Mouse (Mus musculus) C2C12 (cell line): ENCODE measurements around the gene Olfr15. TPM values are rescaled to one million over a fixed set of nuclear protein-coding genes. Genes with fewer than 3 reads are reported as not detected.
"Not testable (repeated sequence)": the region's sequence is repeated elsewhere in the genome, so short reads cannot be mapped to it uniquely, and the experiment has no call there.

ENCODE experiments used
- H3K27me3 ChIP-seq: one replicate; pipeline ENCODE4 v1.6.1; 2011; ENCODE audit not compliant: control insufficient read depth, insufficient read depth, insufficient read length
- H3K36me3 ChIP-seq: one replicate; pipeline ENCODE4 v1.6.1; 2011; ENCODE audit not compliant: control insufficient read depth, insufficient read depth
- H3K4me3 ChIP-seq: one replicate; pipeline ENCODE4 v1.5.1; 2011; ENCODE audit warnings: mild to moderate bottlenecking, control low read depth; ENCODE audit not compliant: poor library complexity, insufficient read depth, severe bottlenecking
- H3K79me2 ChIP-seq: one replicate; pipeline ENCODE4 v1.6.1; 2011; ENCODE audit not compliant: control insufficient read depth, insufficient read depth
- H3K79me3 ChIP-seq: one replicate; pipeline ENCODE4 v1.6.1; 2011; ENCODE audit warnings: low read depth, control low read depth
- H3ac ChIP-seq: one replicate; pipeline ENCODE3; 2011; ENCODE audit warnings: low read depth; ENCODE audit not compliant: control insufficient read depth, insufficient read length
- CEBPB ChIP-seq: IDR thresholded peaks from one replicate; pipeline ENCODE4 v1.6.1; 2011; ENCODE audit warnings: low read depth, mild to moderate bottlenecking, control low read depth, moderate library complexity
- CTCF ChIP-seq: IDR thresholded peaks from one replicate; pipeline ENCODE4 v1.5.1; 2011; ENCODE audit not compliant: control insufficient read depth, insufficient read depth, insufficient read length
- FOSL1 ChIP-seq: IDR thresholded peaks from one replicate; pipeline ENCODE4 v1.8.0; 2011; ENCODE audit warnings: mild to moderate bottlenecking, low read length; ENCODE audit not compliant: poor library complexity, insufficient read depth, severe bottlenecking
- MAX ChIP-seq: IDR thresholded peaks from one replicate; pipeline ENCODE4 v1.6.1; 2011; ENCODE audit warnings: mild to moderate bottlenecking, control low read depth
- MYOD1 ChIP-seq: IDR thresholded peaks from one replicate; pipeline ENCODE4 v1.6.1; 2011; ENCODE audit warnings: low read depth; ENCODE audit not compliant: control insufficient read depth, insufficient read length
- MYOG ChIP-seq: IDR thresholded peaks from one replicate; pipeline ENCODE4 v1.6.1; 2011; ENCODE audit not compliant: control insufficient read depth, insufficient read length; ENCODE audit errors: extremely low read depth
- USF1 ChIP-seq: IDR thresholded peaks from one replicate; pipeline ENCODE4 v1.6.1; 2011; ENCODE audit warnings: low read depth, mild to moderate bottlenecking, control low read depth, moderate library complexity
- long read RNA-seq, 2 experiments: library from polyadenylated mRNA; unstranded; transcript quantifications; one replicate each; pipeline ENCODE4 v2.0.0; 2019 to 2020
- polyA plus RNA-seq: library from polyadenylated mRNA; unstranded; fragments of >200 nt; fragmentation: generic; extraction: Trizol; gene quantifications from one replicate; pipeline ENCODE4 v1.2.1, GENCODE M21; 2012; ENCODE audit warnings: missing spikeins

The Olfr15 gene
- polyA plus RNA-seq = not detected
- long read RNA-seq, experiment 1 = 0 reads
- long read RNA-seq, experiment 2 = 0 reads

GRCm38 (mm10) chr16:3830588-3831109 is at the start of gene Olfr15:
TSS of gene Olfr15 (plus strand) at chr16:3830878.
- no peak within 1 kb of the TSS for H3K4me3 ChIP-seq
- H3K36me3 ChIP-seq = no peaks in the 10 kb centered on the region
- no peak for TF ChIP-seq MYOG
- no peaks in the 10 kb centered on the region for H3K79me2 ChIP-seq
- H3ac ChIP-seq = no peak within 1 kb of the TSS
- no peaks in the 10 kb centered on the region for H3K27me3 ChIP-seq
- H3K79me3 ChIP-seq = no peaks in the 10 kb centered on the region

DNA sequence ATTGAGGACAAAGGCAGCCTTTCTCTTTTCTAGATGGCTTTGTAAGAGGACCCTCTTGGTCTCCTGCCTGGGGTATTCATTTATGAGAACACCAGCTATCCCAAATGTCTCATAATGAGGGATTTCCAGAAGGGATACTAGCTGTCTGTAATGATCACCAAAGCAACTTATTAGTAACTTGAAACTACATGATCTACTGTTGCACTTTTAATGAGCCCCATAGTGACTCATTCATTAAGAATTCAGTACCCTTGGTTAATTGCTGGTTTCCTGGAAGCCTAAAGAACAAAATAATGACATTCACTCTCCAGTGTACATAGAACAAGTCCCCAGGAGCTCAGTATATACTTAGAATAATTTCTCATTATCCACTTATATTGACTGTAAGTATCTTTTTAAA is 49.4 kb upstream of the Olfr15 start:
- Histone ChIP-seq H3K27me3 (no peaks in the 10 kb centered on the region), H3K79me2 (no peaks in the 10 kb centered on the region), H3K36me3 (no peaks in the 10 kb centered on the region)

DNA sequence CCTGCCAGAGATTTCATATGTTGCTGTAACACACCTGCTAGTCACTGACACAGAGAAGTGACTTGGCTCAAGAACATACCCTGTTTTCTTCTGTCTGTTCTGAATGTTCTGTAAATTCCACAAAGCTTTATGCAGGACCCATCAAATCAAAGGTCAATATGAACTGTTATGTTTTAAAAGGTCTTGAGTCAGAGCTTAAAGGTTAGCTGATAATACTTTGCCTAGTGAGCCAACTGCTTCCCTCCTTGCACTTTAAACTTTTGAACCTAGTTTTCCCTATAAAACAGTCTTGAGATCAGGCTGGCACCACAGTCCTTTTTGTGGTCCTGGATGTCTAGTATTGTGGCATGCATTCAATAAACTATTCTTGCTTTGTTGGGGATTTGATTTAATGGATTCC is 42.3 kb upstream of the Olfr15 start:
- no peak overlapping the region for H3K4me3 ChIP-seq
- H3K36me3 ChIP-seq = no peaks in the 10 kb centered on the region
- H3K79me3 ChIP-seq = no peaks in the 10 kb centered on the region
- TF ChIP-seq MYOG (no peak), CEBPB (no peak), MYOD1 (no peak), CTCF (no peak), MAX (no peak), FOSL1 (no peak), USF1 (no peak)
- H3K79me2 ChIP-seq = no peaks in the 10 kb centered on the region
- H3ac ChIP-seq = no peak overlapping the region
- H3K27me3 ChIP-seq = no peaks in the 10 kb centered on the region

More for the DNA sequence above, 49.4 kb upstream of the Olfr15 start:
- Histone ChIP-seq H3K4me3 (no peak overlapping the region), H3K79me3 (no peaks in the 10 kb centered on the region), H3ac (no peak overlapping the region)
- TF ChIP-seq USF1 = no peak
- no peak for TF ChIP-seq MYOD1
- no peak for TF ChIP-seq MYOG
- TF ChIP-seq MAX = no peak
- no peak for TF ChIP-seq FOSL1
- no peak for TF ChIP-seq CEBPB
- TF ChIP-seq CTCF = no peak

DNA sequence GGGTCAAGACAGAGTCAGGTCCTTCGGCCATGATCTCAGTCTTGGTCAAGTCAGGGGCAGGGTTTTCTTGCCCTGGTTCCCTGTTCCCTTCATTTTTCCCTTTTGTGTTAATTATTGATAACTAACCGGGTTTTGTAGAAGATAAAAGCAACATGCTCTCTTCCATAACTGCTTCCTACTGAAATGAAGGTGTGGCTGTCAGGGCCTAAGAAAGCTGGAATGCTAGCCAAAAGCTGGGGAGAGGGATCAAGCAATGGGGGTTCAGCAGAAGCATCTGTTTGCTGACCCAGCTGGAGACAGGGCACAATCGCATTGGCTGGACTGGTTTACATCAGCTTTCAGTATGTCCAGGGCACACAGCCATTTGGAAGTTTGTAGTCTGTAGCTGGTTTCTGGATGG is 22.5 kb upstream of the Olfr15 start:
- Histone ChIP-seq H3K79me3 (no peaks in the 10 kb centered on the region), H3K36me3 (no peaks in the 10 kb centered on the region), H3ac (no peak overlapping the region), H3K4me3 (no peak overlapping the region), H3K79me2 (no peaks in the 10 kb centered on the region), H3K27me3 (no peaks in the 10 kb centered on the region)
- TF ChIP-seq FOSL1 (no peak), MAX (no peak), MYOG (no peak)

DNA sequence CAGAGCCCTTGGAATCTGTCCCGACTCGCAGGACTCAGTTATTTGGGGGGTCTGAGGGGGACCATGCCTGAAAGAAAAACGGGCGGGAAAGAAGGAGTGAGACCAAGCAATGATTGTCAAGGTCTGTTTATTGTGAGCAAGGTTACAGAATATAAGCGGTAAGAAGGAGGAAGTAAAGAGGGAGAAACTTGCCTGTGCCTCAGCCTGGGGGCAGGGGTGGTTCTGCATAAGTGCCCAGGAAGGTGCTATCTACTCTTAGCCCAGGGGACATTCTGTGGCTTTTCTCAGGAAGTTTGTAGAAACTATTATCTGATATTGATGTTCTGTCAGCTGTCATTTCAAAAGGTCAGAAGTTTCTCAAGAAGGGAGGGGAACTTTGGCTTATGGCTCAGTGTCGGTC is 16.0 kb upstream of the Olfr15 start:
- not testable (repeated sequence) for H3K36me3 ChIP-seq, H3K79me3 ChIP-seq, H3K4me3 ChIP-seq, H3ac ChIP-seq, H3K27me3 ChIP-seq, H3K79me2 ChIP-seq

GRCm38 (mm10) chr16:3820202-3820601 is 10.5 kb upstream of the Olfr15 start:
- Histone ChIP-seq H3K4me3 (no peak overlapping the region), H3K27me3 (no peaks in the 10 kb centered on the region), H3K36me3 (no peaks in the 10 kb centered on the region), H3ac (no peak overlapping the region), H3K79me2 (no peaks in the 10 kb centered on the region), H3K79me3 (no peaks in the 10 kb centered on the region)
- TF ChIP-seq FOSL1 = peak; percentile 10
- TF ChIP-seq CEBPB = no peak
- no peak for TF ChIP-seq MYOG
- TF ChIP-seq USF1 = no peak
- TF ChIP-seq MAX = peak; percentile 60
- peak; percentile 8 for TF ChIP-seq MYOD1
- no peak for TF ChIP-seq CTCF
